Mouse (Mus musculus) erythroblast, embryonic 14.5 days (primary cell): ENCODE measurements around the gene Pip5k1c.

Source experiments
- GATA1 ChIP-seq: IDR thresholded peaks from 2 replicates; pipeline ENCODE4 v1.6.1; 2012; ENCODE audit warnings: low read length, inconsistent platforms, mixed read lengths
- TAL1 ChIP-seq: IDR thresholded peaks from 3 replicates; pipeline ENCODE4 v1.6.1; 2012; ENCODE audit warnings: low read length, inconsistent platforms, mixed read lengths

DNA sequence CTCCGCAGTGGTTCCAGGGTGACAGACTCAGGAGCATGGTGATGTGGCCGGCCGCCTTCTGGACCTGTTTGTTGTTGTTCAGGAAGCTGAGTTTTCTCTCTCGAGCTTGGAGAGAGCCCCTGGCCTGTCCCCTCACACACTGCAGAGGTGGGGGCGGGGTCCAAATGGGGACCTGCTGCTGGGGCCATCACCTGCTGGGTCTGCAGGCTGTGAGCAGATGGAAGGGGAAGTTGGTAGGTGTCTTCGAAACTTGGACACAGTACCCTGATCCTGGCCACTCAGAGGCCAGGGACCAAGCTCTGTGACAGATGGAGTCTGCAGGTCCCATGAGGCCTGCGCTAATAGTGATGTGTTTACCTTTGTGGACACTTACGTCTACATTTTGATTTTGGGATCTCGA, 8.6 kb downstream of the Pip5k1c start:
- TF ChIP-seq TAL1 (no peak), GATA1 (no peak)
